Mouse (Mus musculus): ENCODE data around the gene Aplp2. TPM values are rescaled to one million over a fixed set of nuclear protein-coding genes. Genes with fewer than 3 reads are reported as not detected.
A peak's percentile ranks its signal among the peaks of the same experiment; 100 is the strongest.

Gene Aplp2
- polyA plus RNA-seq, 1 experiment from 2014 or later, result 326 TPM

DNA sequence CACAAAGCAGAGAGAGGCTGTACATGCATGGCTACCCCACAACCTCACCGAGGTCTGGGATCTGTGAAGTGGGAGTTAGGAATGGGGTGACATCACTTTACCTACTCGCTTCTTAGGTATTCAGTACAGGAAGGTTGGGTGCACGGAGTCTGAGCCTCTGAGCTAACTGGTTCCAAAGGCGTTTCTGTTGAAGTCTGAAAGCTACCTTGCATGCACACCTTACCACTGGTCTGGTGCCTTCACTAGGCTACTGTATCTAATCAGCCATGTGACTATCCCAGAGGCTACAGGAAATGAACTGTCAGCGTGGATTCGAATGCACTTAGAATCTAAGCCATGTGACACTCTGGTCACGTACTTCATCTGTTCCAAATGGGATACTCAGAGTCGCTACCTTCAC, 55.0 kb downstream of the Aplp2 start:
- 85% methylated on average over 8 of the region's 8 CpGs for WGBS
- no peaks in the 10 kb centered on the region for H3K9me3 ChIP-seq (replicated peaks; ENCODE audit: control insufficient read depth, low read length)
- no peaks in the 10 kb centered on the region for H3K27me3 ChIP-seq (ENCODE audit: control insufficient read depth, insufficient read depth, low read length)
- no peak for ATAC-seq (ENCODE audit: insufficient read depth, low FRiP score)
- no peak overlapping the region for H3K4me3 ChIP-seq (replicated peaks; ENCODE audit: low read length)
- H3K27ac ChIP-seq (ENCODE audit: low read length), result no peak overlapping the region
- H3K9ac ChIP-seq (ENCODE audit: low read length), result no peak overlapping the region
- H3K4me1 ChIP-seq (ENCODE audit: control insufficient read depth, insufficient read depth, low read length), result no peaks in the 10 kb centered on the region
- H3K36me3 ChIP-seq (ENCODE audit: control insufficient read depth, insufficient read depth, low read length), result peaks cover 19% of the 10 kb centered on the region
- H3K4me2 ChIP-seq (ENCODE audit: low read depth, low read length), result no peak overlapping the region

DNA sequence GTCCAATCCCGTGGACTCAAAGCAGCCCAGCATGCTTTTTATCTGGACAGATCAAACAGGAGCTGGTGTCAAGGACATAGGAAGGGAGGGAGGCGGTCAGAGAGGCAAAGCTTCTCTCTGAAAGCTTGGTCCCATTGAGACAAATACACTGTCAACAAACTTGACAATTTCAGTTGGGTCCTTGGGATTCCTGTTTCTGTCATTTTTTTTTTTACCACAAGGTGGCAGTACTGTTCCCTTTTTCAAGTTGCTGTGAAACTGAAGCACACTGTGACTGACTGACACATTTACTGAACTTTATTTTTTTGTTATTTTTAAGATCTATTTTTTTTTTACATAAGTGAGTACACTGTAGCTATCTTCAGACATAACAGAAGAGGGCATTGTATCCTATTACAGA, 60.6 kb downstream of the Aplp2 start:
- Histone ChIP-seq H3K27me3 (ENCODE audit: control insufficient read depth, insufficient read depth, low read length) (no peaks in the 10 kb centered on the region), H3K4me3 (replicated peaks; ENCODE audit: low read length) (no peak overlapping the region), H3K4me1 (ENCODE audit: control insufficient read depth, insufficient read depth, low read length) (no peaks in the 10 kb centered on the region), H3K27ac (ENCODE audit: low read length) (no peak overlapping the region), H3K36me3 (ENCODE audit: control insufficient read depth, insufficient read depth, low read length) (peaks cover 14% of the 10 kb centered on the region), H3K4me2 (ENCODE audit: low read depth, low read length) (no peak overlapping the region), H3K9me3 (replicated peaks; ENCODE audit: control insufficient read depth, low read length) (no peaks in the 10 kb centered on the region), H3K9ac (ENCODE audit: low read length) (no peak overlapping the region)
- no peak for ATAC-seq (ENCODE audit: insufficient read depth, low FRiP score)
- 77% methylated on average over 2 of the region's 2 CpGs for WGBS

DNA sequence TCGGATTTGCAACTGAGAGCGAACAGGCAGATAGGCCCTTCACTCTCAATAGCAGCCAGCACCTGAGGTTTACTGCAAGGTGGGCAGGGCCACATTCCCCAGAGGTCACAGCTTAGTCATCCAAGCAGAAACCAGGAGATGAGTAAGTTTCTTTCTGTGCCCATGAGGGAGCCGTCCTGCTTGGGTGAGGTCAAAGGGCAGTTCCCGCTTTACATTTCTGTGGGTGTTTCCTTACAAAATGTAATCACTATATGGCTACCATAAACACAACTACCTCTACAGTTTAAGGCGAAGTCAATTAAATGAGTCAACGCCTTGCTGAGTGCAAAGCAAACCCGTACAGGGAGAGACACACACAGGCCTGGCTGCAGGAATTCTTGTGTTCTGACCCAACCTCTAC, 63.5 kb downstream of the Aplp2 start:
- ATAC-seq (ENCODE audit: insufficient read depth, low FRiP score), result peak; percentile 77; the same call in 1 of the 2 replicates
- WGBS, result 60% methylated on average over 7 of the region's 7 CpGs
- H3K27ac ChIP-seq (ENCODE audit: low read length), result peak overlapping the region; percentile 44; the same call in 1 of the 2 replicates

DNA sequence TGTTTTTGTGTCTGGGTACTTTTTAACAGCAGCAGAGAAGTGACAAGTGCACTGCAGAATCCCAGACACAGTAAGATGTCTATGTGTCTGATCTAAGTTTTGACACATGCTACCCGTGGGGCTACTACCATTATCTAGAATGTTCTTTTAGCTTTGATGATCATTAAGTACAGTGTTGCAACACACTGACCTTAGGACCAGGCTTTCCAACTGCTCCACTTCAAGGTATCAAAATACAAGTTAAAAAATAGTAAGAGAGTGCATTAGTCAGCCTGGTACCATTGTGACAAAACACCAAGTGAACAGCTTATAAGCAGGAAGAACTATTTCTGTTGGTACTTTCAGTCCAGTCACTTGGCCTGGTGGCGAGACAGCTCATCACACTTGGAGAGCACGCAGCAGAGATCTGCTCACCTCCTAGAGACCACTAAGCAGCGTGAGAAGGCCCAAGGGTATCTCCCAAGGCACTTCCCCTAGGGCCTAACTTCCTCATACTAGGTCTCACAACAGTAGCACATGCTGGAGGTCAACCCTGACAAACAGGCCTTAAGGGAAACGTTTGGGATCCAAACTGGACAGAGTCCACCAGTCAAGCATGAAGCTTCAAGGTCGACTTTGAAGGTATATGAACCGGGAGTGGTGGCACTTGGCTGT, 66.2 kb downstream of the Aplp2 start:
- H3K9me3 ChIP-seq (replicated peaks; ENCODE audit: control insufficient read depth, low read length), result no peaks in the 10 kb centered on the region
- no peak overlapping the region for H3K9ac ChIP-seq (ENCODE audit: low read length)
- 73% methylated on average over 7 of the region's 7 CpGs for whole genome bisulfite sequencing
- no peaks in the 10 kb centered on the region for H3K27me3 ChIP-seq (ENCODE audit: control insufficient read depth, insufficient read depth, low read length)
- H3K4me3 ChIP-seq (replicated peaks; ENCODE audit: low read length), result no peak overlapping the region
- H3K27ac ChIP-seq (ENCODE audit: low read length), result 0 out of 2 replicates have a peak overlapping the region, but pooled peaks have one; percentile 1
- no peak overlapping the region for H3K4me2 ChIP-seq (ENCODE audit: low read depth, low read length)
- H3K4me1 ChIP-seq (ENCODE audit: control insufficient read depth, insufficient read depth, low read length), result no peaks in the 10 kb centered on the region
- H3K36me3 ChIP-seq (ENCODE audit: control insufficient read depth, insufficient read depth, low read length), result peaks cover 3% of the 10 kb centered on the region; the same call in 1 of the 2 replicates
- no peak for ATAC-seq (ENCODE audit: insufficient read depth, low FRiP score)

More for the DNA sequence above, 63.5 kb downstream of the Aplp2 start:
- H3K9ac ChIP-seq (ENCODE audit: low read length), result no peak overlapping the region
- no peak overlapping the region for H3K4me3 ChIP-seq (replicated peaks; ENCODE audit: low read length)
- H3K36me3 ChIP-seq (ENCODE audit: control insufficient read depth, insufficient read depth, low read length), result peaks cover 14% of the 10 kb centered on the region
- no peaks in the 10 kb centered on the region for H3K4me1 ChIP-seq (ENCODE audit: control insufficient read depth, insufficient read depth, low read length)
- no peak overlapping the region for H3K4me2 ChIP-seq (ENCODE audit: low read depth, low read length)
- H3K27me3 ChIP-seq (ENCODE audit: control insufficient read depth, insufficient read depth, low read length), result no peaks in the 10 kb centered on the region
- H3K9me3 ChIP-seq (replicated peaks; ENCODE audit: control insufficient read depth, low read length), result no peaks in the 10 kb centered on the region

DNA sequence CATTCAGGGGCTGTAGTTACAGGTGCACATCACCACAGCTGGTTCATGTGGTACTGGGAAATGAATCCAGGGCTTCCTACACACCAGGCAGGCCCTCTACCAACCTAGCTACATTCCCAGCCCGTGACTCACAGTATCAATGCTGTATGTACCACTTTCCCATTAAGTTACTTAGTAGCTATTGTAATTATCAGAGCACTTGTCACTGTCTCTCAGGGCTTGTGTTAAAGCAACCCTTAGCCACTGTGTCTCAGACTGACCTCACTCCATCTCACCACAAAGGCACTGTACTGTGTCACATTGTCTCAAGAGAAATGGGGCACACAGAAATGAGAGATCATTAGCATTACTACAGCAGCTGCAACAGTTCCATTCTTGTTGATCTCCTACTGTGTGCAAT, 68.7 kb downstream of the Aplp2 start:
- Histone ChIP-seq H3K4me3 (replicated peaks; ENCODE audit: low read length) (no peak overlapping the region), H3K27ac (ENCODE audit: low read length) (no peak overlapping the region), H3K4me2 (ENCODE audit: low read depth, low read length) (no peak overlapping the region), H3K4me1 (ENCODE audit: control insufficient read depth, insufficient read depth, low read length) (no peaks in the 10 kb centered on the region), H3K27me3 (ENCODE audit: control insufficient read depth, insufficient read depth, low read length) (no peaks in the 10 kb centered on the region), H3K36me3 (ENCODE audit: control insufficient read depth, insufficient read depth, low read length) (no peaks in the 10 kb centered on the region), H3K9ac (ENCODE audit: low read length) (no peak overlapping the region), H3K9me3 (replicated peaks; ENCODE audit: control insufficient read depth, low read length) (no peaks in the 10 kb centered on the region)
- WGBS, result 76% methylated on average over 1 of the region's 1 CpGs
- ATAC-seq (ENCODE audit: insufficient read depth, low FRiP score), result no peak

DNA sequence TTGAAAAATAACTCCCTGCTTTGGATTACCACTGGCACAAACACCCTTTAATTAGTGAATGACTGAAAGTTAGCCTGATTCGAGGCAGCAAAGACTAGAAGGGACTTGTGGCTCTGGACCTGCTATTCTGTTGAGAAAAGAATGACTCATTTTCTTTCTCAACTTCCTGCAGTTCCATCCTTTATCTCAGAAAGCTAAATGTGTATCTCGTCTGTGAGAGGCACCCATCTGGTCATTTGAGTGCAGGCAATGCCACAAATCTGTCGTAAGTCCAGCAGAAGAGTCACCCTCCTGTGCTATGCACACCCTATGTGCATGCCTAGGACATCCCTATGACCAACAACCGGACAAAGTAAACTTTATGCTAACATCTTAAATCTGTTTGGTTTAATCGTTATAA, 78.5 kb downstream of the Aplp2 start:
- WGBS, result 67% methylated on average over 5 of the region's 5 CpGs
- peaks cover 20% of the 10 kb centered on the region for H3K4me1 ChIP-seq (ENCODE audit: control insufficient read depth, insufficient read depth, low read length)
- H3K4me3 ChIP-seq (replicated peaks; ENCODE audit: low read length), result no peak overlapping the region
- H3K27me3 ChIP-seq (ENCODE audit: control insufficient read depth, insufficient read depth, low read length), result peaks cover 8% of the 10 kb centered on the region; the same call in 1 of the 2 replicates
- no peak for ATAC-seq (ENCODE audit: insufficient read depth, low FRiP score)
- no peak overlapping the region for H3K9ac ChIP-seq (ENCODE audit: low read length)
- H3K9me3 ChIP-seq (replicated peaks; ENCODE audit: control insufficient read depth, low read length), result no peaks in the 10 kb centered on the region
- H3K27ac ChIP-seq (ENCODE audit: low read length), result no peak overlapping the region
- no peaks in the 10 kb centered on the region for H3K36me3 ChIP-seq (ENCODE audit: control insufficient read depth, insufficient read depth, low read length)
- no peak overlapping the region for H3K4me2 ChIP-seq (ENCODE audit: low read depth, low read length)

DNA sequence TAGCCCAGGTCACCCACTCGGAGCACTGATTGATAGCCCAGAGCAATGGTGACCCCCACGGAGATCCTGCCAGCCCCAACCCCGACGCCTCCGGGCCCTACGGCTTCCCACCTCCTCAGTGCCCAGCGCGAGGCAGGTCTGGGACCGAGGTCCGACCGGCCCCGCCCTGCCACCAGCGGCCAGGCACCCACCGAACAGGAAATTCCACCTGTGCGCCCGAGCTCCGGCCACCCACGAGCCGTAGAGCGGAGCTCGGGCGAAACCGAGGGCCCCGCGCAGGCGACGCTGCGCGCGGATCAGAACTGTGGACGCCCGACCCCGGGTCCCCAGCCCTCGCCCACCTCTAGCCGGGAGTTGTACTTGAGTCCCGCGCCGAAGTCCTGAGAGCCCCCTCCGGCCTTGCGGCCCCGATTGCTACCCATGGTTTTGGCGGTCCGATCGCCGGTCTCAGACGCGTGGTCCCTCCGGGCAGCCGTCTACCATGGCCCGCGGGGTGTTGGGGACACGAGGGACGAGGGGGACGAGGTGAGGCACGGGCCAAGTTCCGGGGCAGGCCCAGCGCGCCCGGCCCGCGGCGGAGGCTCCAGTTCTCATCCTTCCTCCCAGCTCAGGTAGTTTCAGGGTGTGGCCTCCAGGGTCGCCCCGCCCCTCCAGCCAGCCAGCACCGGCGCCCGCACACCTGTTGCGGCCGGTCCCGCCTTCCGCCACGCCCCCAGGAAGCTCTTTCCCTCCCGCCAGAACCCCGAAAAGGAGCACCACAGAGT, 80.2 kb downstream of the Aplp2 start, which contains the start of gene St14:
TSS of gene St14 (minus strand) at position 649 of the 764 bp plus-strand sequence.
- Histone ChIP-seq H3K27me3 (ENCODE audit: control insufficient read depth, insufficient read depth, low read length) (peaks cover 8% of the 10 kb centered on the region; the same call in 1 of the 2 replicates), H3K4me3 (replicated peaks; ENCODE audit: low read length) (peak within 1 kb of the TSS; percentile 54), H3K27ac (ENCODE audit: low read length) (peak within 1 kb of the TSS; percentile 65), H3K36me3 (ENCODE audit: control insufficient read depth, insufficient read depth, low read length) (no peaks in the 10 kb centered on the region), H3K4me2 (ENCODE audit: low read depth, low read length) (peak within 1 kb of the TSS; percentile 57), H3K9me3 (replicated peaks; ENCODE audit: control insufficient read depth, low read length) (no peaks in the 10 kb centered on the region), H3K9ac (ENCODE audit: low read length) (peak within 1 kb of the TSS; percentile 76), H3K4me1 (ENCODE audit: control insufficient read depth, insufficient read depth, low read length) (peaks cover 24% of the 10 kb centered on the region)
- ATAC-seq (ENCODE audit: insufficient read depth, low FRiP score), result peak; percentile 92
- under 1% methylated on average over 73 of the region's 74 CpGs for WGBS

DNA sequence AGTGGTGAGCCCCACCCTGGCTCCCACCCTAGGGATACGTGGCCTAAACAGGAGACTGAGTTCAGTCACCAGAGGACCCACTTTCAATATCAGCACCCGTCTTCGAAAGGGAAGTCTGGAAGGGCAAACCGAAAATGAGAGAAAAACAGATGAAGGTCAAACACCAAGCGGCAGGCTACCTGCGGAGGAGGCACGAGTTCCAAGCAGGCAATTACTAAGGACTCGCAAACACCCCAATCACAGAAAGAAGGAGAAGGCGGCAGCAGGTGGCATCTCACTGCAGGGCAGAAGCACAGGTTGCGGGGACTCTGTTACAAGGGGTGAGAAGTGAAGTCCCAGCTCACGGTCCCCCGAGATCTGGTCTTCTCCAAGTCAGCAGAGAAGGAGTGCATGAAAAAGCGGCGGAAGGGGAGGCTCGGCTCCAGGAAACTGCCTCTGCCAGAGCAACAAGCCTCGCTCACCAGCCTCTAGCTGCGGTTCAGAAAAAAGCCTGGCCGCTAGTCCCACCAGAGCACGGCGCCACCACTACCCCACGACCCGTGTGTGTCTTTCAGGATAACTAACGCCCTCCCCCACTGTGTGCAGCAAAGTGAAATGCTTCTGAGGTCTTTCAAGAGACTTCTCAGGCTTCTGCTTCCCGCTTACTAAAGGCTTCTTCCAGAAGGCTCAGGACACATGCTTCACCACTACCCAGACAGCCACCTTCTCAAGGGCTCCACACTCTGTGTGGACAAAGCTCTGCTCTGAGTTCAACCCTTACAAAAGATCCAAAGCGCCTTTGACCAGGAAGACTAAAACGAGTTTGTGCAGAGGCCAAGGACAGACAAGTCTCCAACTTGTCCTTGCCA, 81.0 kb downstream of the Aplp2 start:
- Histone ChIP-seq H3K4me2 (ENCODE audit: low read depth, low read length) (peak overlapping the region; percentile 57), H3K9ac (ENCODE audit: low read length) (peak overlapping the region; percentile 76), H3K9me3 (replicated peaks; ENCODE audit: control insufficient read depth, low read length) (no peaks in the 10 kb centered on the region), H3K36me3 (ENCODE audit: control insufficient read depth, insufficient read depth, low read length) (no peaks in the 10 kb centered on the region), H3K27ac (ENCODE audit: low read length) (peak overlapping the region; percentile 65), H3K4me1 (ENCODE audit: control insufficient read depth, insufficient read depth, low read length) (peaks cover 24% of the 10 kb centered on the region), H3K27me3 (ENCODE audit: control insufficient read depth, insufficient read depth, low read length) (peaks cover 8% of the 10 kb centered on the region; the same call in 1 of the 2 replicates), H3K4me3 (replicated peaks; ENCODE audit: low read length) (peak overlapping the region; percentile 54)
- no peak for ATAC-seq (ENCODE audit: insufficient read depth, low FRiP score)
- 5% methylated on average over 26 of the region's 26 CpGs for WGBS

All from stomach, embryonic 16.5 days (tissue).